38 mouse cellular contexts compared by ENCODE assay signal in genomic region chr17:56895368-56895918, GRCm38 (mm10). TPM values are rescaled to one million over a fixed set of nuclear protein-coding genes. Genes with fewer than 3 reads are reported as not detected.
DNase-seq lines count a peak whose midpoint lies in the region; ATAC-seq and TF ChIP-seq lines count a peak whose summit lies in the region.
"Had no signal": no experiment of that assay in that cellular context is flagged by ENCODE, and none has a peak within 500 bp of the region (broad histone marks: within the 10 kb centered on the region; RNA-seq: fewer than 3 reads in every experiment).

No protein-coding gene starts in this region.

- H3K4me2 ChIP-seq in kidney, embryonic 16.5 days (replicated peaks; ENCODE audit: low read depth, low read length): no peak overlapping the region
- H3K4me2 ChIP-seq: embryonic facial prominence, embryonic 15.5 days; heart, embryonic 13.5 days; hindbrain, embryonic 15.5 days; midbrain, embryonic 12.5 days; stomach, embryonic 15.5 days had no signal

- H3K4me1 ChIP-seq in kidney, adult 2 months (ENCODE audit: control insufficient read depth, insufficient read depth, low read length): no peaks in the 10 kb centered on the region
- H3K4me1 ChIP-seq in kidney, embryonic 16.5 days (ENCODE audit: insufficient read depth, low read length): no peaks in the 10 kb centered on the region
- H3K4me1 ChIP-seq: embryonic facial prominence, embryonic 10.5 days; embryonic facial prominence, embryonic 15.5 days; heart, embryonic 13.5 days; stomach, embryonic 15.5 days had no signal

- no peaks in the 10 kb centered on the region for H3K9me3 ChIP-seq in kidney, embryonic 16.5 days (ENCODE audit: low read length)
- H3K9me3 ChIP-seq: embryonic facial prominence, embryonic 15.5 days; forebrain, embryonic 13.5 days; heart, embryonic 13.5 days; hindbrain, embryonic 15.5 days; midbrain, embryonic 12.5 days; stomach, embryonic 15.5 days had no signal

- TF ChIP-seq POLR2A in kidney, adult 2 months (IDR thresholded peaks at IDR 0.05; ENCODE audit: low read depth, low read length): no peak

- no peak overlapping the region for H3K27ac ChIP-seq in kidney, adult 2 months (ENCODE audit: insufficient read depth, low read depth, low read length)
- no peak overlapping the region for H3K27ac ChIP-seq in kidney, embryonic 16.5 days (ENCODE audit: low read length)
- H3K27ac ChIP-seq: embryonic facial prominence, embryonic 10.5 days; embryonic facial prominence, embryonic 15.5 days; heart, adult 2 months; heart, embryonic 13.5 days; hindbrain, embryonic 15.5 days; liver, embryonic 14.5 days; stomach, embryonic 15.5 days had no signal

- 67% methylated on average over 9 of the region's 9 CpGs for WGBS in kidney, adult 2 months
- WGBS in kidney, embryonic 16.5 days: 94% methylated on average over 9 of the region's 9 CpGs

- no peak for TF ChIP-seq CTCF in kidney, adult 2 months (conservative IDR thresholded peaks at IDR 0.05; ENCODE audit: insufficient read depth, insufficient read length, low read depth, low read length)

- ATAC-seq in kidney, embryonic 16.5 days (ENCODE audit: low FRiP score, low TSS enrichment): no peak
- peak; percentile 26 for ATAC-seq in common myeloid progenitor, adult 5-6 weeks (replicated peaks; ENCODE audit: low read depth, poor library complexity, severe bottlenecking)
- ATAC-seq: activated CD4-positive, CD25-positive, alpha-beta regulatory T cell, adult 4 months had no signal

- H3K36me3 ChIP-seq in kidney, adult 2 months (ENCODE audit: control insufficient read depth, insufficient read depth, low read length): no peaks in the 10 kb centered on the region
- H3K36me3 ChIP-seq in kidney, embryonic 16.5 days (ENCODE audit: insufficient read depth, low read length): peaks cover 78% of the 10 kb centered on the region

- H3K4me3 ChIP-seq in kidney, adult 2 months (ENCODE audit: insufficient read depth, low read depth, low read length): no peak overlapping the region
- H3K4me3 ChIP-seq in kidney, embryonic 16.5 days (ENCODE audit: low read length): no peak overlapping the region
- H3K4me3 ChIP-seq: embryonic facial prominence, embryonic 10.5 days; embryonic facial prominence, embryonic 15.5 days; forebrain, embryonic 13.5 days; heart, adult 2 months; heart, embryonic 13.5 days; hindbrain, embryonic 15.5 days; midbrain, embryonic 12.5 days; stomach, embryonic 15.5 days had no signal

- H3K9ac ChIP-seq in kidney, embryonic 16.5 days (replicated peaks; ENCODE audit: low read length): no peak overlapping the region
- H3K9ac ChIP-seq: embryonic facial prominence, embryonic 15.5 days; forebrain, embryonic 13.5 days; heart, embryonic 13.5 days; hindbrain, embryonic 15.5 days; liver, embryonic 14.5 days; midbrain, embryonic 12.5 days; stomach, embryonic 15.5 days had no signal

- DNase-seq in kidney, adult 2 months: peak; percentile 40
- DNase-seq in kidney, adult 8-10 months: peak; percentile 23 to 26
- peak; percentile 33 to 58 for DNase-seq in kidney, postnatal 36 days
- no peak for DNase-seq in urinary bladder, postnatal 10 days (ENCODE audit: low spot score)
- DNase-seq in layer of hippocampus, postnatal 25 days (ENCODE audit: extremely low spot score in 1 of 2, low spot score in 1 of 2): no peak
- DNase-seq: adrenal gland, adult 2 months; cerebellum, adult 2 months; cerebellum, postnatal 14 days; gastrocnemius, postnatal 25 days; heart, adult 2 months; heart, postnatal 10 days; layer of hippocampus, adult 9-11 months; liver; lung, adult 2 months; lung, postnatal 10 days; thymus, postnatal 14 days had no signal

- H3K27me3 ChIP-seq in kidney, adult 2 months (replicated peaks; ENCODE audit: control insufficient read depth, insufficient read depth, low read length): no peaks in the 10 kb centered on the region
- no peaks in the 10 kb centered on the region for H3K27me3 ChIP-seq in kidney, embryonic 16.5 days (ENCODE audit: insufficient read depth, low read length)
- H3K27me3 ChIP-seq: CH12.LX; embryonic facial prominence, embryonic 15.5 days; forebrain, embryonic 13.5 days; heart, embryonic 13.5 days; hindbrain, embryonic 15.5 days; midbrain, embryonic 12.5 days; stomach, embryonic 15.5 days had no signal

RNA-seq across cellular contexts. Expression of gene 1700061G19Rik, which starts 20.2 kb away (rescaled TPM):
- polyA plus RNA-seq in kidney, adult 2 months (2012; rRNA removed): 0.03 and 0.07 TPM in 2 replicates
- 0.24 and 0.58 TPM in 2 replicates for polyA plus RNA-seq in kidney, embryonic 16.5 days (2015; fragmentation: Nextera tagmentation; extraction: Ambion mirVana)
- 0.05 TPM in 1 of 2 replicates, not detected in the other for total RNA-seq in common myeloid progenitor, adult 5-6 weeks (2017)
- total RNA-seq in layer of hippocampus, postnatal 25 days (2021): under 1 TPM; 0.10 to 0.14 TPM
- total RNA-seq: gastrocnemius, postnatal 25 days; heart, adult 2 months; hematopoietic stem cell, adult 5-6 weeks; monocyte, adult 5-6 weeks; neutrophil, adult 5-6 weeks had no signal
- polyA plus RNA-seq: cerebellum, adult 2 months had no signal

RNA-seq across cellular contexts. Expression of gene Acsbg2, which starts 21.2 kb away (rescaled TPM):
- polyA plus RNA-seq in kidney, adult 2 months (2012; rRNA removed): 0.05 TPM in 2 replicates
- not detected in 2 replicates for polyA plus RNA-seq in kidney, embryonic 16.5 days (2015; fragmentation: Nextera tagmentation; extraction: Ambion mirVana)
- total RNA-seq in common myeloid progenitor, adult 5-6 weeks (2017): not detected in 2 replicates
- total RNA-seq in layer of hippocampus, postnatal 25 days (2021): not detected
- total RNA-seq: CH12.LX; gastrocnemius, postnatal 25 days; heart, adult 2 months; heart, postnatal 10 days; hematopoietic stem cell, adult 5-6 weeks; left cerebral cortex, adult 18-20 months; left cerebral cortex, postnatal 14 days; megakaryocyte, adult 5-6 weeks; monocyte, adult 5-6 weeks; neutrophil, adult 5-6 weeks had no signal
- polyA plus RNA-seq: C2C12; embryonic facial prominence, embryonic 10.5 days; forebrain, embryonic 13.5 days; heart, embryonic 13.5 days; hindbrain, embryonic 15.5 days; intestine, embryonic 14.5 days; limb, embryonic 11.5 days; liver, embryonic 14.5 days; lung, adult 2 months; midbrain, embryonic 12.5 days; stomach, embryonic 15.5 days; urinary bladder, adult 2 months had no signal

RNA-seq across cellular contexts. Expression of gene Mllt1, which starts 39.8 kb away (rescaled TPM):
- polyA plus RNA-seq in kidney, adult 2 months (2012; rRNA removed): 30.1 and 37.9 TPM in 2 replicates
- polyA plus RNA-seq in kidney, embryonic 16.5 days (2015; fragmentation: Nextera tagmentation; extraction: Ambion mirVana): 43.9 and 53.1 TPM in 2 replicates
- 22.4 and 23.7 TPM in 2 replicates for total RNA-seq in common myeloid progenitor, adult 5-6 weeks (2017)
- total RNA-seq in layer of hippocampus, postnatal 25 days (2021): 10 to 100 TPM; 66.7 to 79.9 TPM

Comparison
In these comparisons a context has a peak if more than half of its experiments do, and no peak if none do; other contexts are left out.
1. DNase-seq: peak in kidney, adult 2 months (single experiment), kidney, adult 8-10 months (2 of 2) and kidney, postnatal 36 days (2 of 2); none in urinary bladder, postnatal 10 days (single experiment) and layer of hippocampus, postnatal 25 days (0 of 2).